Mouse (Mus musculus) ovary, postnatal 10 days (tissue): ENCODE data around the gene Cyp8b1.

ENCODE experiments used
- DNase-seq: peaks from one replicate; pipeline ENCODE4 v3.0.0; 2022; ENCODE audit warnings: low spot score

Gene Cyp8b1

GRCm38 (mm10) chr9:121915056-121915455 is 1.0 kb downstream of the Cyp8b1 start:
- no peak for DNase-seq

DNA sequence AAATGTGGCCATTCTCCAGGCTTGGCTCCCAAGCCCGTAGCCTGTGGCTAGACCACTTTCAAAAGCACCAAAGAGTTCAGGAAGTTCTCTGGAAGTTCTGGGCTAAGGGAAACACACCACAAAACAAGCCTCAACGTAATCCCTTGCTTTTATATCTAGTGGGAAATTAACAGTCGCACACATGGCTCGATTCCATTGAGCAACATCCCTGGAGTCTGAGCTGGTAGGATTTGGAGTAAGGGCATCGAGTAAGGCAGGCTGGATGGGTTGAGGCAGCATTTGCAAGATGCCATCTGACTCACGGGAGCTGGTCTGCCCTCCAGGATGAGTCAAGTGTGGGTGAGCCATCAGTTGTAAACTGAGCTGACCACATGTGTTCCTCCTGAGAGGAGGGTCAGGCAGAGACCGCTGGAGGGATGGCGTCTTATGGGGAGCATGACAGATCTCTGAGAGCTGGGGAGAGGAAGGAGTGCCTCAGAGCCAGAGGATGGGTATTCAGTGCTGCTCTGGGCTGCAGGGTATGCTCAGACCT is 1.8 kb downstream of the Cyp8b1 start:
- DNase-seq = no peak

GRCm38 (mm10) chr9:121912786-121913185 is 3.3 kb downstream of the Cyp8b1 start:
- no peak for DNase-seq

- no peak for DNase-seq
These were observed 4.9 kb downstream of the Cyp8b1 start for GRCm38 (mm10) chr9:121911196-121911595.

GRCm38 (mm10) chr9:121909635-121910034 is 6.5 kb downstream of the Cyp8b1 start:
- no peak for DNase-seq

GRCm38 (mm10) chr9:121908321-121908720 is 7.8 kb downstream of the Cyp8b1 start:
- no peak for DNase-seq

GRCm38 (mm10) chr9:121907356-121908070 is 8.6 kb downstream of the Cyp8b1 start:
- no peak for DNase-seq

DNA sequence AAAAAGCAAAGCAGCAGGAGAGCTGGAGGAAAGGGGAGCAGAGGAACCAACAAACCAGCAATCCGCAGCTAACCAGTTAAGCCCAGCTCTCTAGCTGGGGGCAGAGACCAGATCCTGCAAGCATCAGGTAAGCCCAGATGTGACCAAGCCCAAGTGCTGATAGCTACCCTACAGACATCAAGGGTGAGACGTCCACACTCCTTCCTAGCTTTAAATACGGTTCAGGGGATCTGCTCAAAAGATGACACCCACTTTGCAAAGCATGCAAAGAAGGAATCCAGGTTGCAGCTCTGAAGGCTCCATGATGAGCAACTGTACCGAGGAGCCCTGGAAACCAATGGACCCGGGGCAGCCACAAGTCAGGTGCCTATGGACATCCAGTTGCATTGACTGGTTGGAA is 9.6 kb downstream of the Cyp8b1 start:
- no peak for DNase-seq

DNA sequence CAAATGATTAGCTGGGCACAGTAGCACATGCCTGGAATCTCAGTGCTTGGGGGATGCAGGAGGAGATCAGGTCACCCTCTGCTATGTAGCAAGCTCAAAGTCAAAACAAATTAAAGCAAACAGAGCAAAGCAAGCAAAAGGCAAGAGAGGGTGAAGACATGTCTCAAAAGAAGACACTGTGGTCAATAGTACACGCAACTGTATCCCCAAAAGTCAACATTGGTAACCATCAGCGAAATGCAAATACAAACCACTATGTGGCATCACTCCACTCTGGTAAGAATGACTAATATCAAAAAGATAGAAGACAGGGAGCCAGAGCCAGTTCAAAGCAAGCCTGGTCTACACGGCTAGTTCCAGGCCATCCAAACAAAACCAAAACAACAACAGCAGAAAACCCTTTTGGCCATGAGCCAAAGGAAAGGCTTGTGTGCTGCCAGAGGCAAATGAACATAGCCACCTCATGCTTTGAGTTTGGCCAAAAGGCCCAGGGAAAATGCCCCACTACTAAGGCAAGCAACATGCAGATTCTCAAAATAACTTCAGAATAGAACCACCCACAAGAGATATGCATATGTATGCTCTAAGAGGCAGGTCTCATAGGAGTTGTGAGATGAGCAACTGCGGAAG is 10.4 kb downstream of the Cyp8b1 start:
- no peak for DNase-seq

GRCm38 (mm10) chr9:121904946-121905345 is 11.2 kb downstream of the Cyp8b1 start:
- no peak for DNase-seq

DNA sequence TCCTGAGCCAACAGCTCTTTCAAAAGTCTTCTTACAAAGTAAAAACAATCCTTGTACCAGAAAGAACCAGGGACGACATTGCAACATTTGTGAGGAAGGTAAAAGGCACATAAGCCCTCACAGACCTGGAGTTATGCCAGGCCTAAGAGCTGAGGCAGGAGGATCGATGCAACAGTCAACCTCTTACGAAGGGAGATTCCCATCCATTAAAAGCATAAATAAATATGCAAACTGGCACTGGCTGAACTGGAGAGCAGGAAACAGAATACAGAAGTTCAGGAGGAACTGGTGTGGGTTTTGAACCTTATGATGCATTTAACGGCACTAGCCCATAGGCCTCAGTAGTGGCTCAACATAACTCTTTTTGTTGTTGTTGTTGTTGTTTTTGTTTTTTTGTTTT is 11.8 kb downstream of the Cyp8b1 start:
- DNase-seq = no peak

DNA sequence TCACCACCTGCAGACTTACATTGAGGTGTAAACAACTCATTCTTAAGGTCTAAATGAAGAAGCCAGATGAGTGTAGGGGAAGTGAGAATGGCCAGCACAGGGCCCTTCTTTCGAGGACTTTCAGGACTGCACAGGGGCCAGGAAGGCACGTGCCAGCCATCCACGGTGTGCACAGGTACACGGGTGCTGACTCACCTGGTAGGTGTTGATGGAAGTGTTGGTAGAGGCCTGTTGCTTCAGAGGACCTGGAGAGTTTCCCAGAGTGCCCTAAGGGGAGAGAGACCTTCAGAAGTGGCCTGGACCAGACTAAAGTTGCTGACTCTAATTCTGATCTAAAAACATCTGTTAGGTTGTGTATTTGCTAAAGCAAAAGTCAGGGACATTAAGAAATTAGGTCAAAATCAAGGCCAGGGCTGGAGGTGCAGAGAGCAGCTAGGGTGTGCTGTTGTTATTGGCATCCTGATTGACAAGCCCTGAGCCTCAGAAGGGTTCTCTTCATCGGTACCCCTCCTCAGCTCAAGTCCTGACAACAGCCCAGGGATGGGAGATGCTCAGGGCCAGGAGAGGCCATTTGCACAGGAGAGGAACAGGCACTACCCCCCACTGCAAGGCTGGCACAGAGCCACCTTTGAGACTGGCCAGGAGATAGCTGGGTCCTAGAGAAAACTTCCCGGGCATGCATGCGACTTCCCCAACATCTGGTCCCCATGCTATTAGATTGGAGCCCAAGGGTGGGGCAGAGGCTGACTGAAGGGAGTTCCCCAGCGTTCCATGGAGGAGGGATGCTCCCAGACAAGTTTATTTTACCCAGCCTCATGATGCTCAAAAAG is 12.4 kb downstream of the Cyp8b1 start:
- no peak for DNase-seq

- DNase-seq = no peak
These were observed 14.1 kb downstream of the Cyp8b1 start for GRCm38 (mm10) chr9:121901710-121902700.

- no peak for DNase-seq
These were observed 15.7 kb downstream of the Cyp8b1 start for GRCm38 (mm10) chr9:121900282-121900855.

- DNase-seq = no peak
These were observed 16.8 kb downstream of the Cyp8b1 start for GRCm38 (mm10) chr9:121899306-121899705.

- DNase-seq = no peak
These were observed 17.9 kb downstream of the Cyp8b1 start, which contains the start of gene Ackr2 for GRCm38 (mm10) chr9:121898245-121898644. TSS of gene Ackr2 (plus strand) at chr9:121898355.

DNA sequence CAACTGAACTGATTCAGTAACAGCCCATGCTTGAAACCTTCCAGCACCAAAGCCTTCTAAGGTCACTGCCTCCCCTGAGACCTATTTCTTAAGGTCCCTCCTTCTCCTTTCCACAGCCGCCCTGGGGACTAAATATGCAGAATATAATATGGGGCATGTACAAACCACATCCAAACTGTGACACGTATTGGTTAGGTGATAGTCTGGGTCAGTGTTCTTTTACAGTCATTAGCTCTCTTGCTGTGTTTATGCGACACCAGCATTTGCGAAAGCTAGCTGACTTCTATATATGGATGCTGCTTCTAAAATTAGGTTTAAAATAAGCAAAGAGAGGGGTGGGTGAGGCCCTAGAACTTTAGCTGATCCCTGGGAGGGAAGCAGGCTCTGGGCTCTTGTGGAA is 19.3 kb downstream of the Cyp8b1 start:
- no peak for DNase-seq

DNA sequence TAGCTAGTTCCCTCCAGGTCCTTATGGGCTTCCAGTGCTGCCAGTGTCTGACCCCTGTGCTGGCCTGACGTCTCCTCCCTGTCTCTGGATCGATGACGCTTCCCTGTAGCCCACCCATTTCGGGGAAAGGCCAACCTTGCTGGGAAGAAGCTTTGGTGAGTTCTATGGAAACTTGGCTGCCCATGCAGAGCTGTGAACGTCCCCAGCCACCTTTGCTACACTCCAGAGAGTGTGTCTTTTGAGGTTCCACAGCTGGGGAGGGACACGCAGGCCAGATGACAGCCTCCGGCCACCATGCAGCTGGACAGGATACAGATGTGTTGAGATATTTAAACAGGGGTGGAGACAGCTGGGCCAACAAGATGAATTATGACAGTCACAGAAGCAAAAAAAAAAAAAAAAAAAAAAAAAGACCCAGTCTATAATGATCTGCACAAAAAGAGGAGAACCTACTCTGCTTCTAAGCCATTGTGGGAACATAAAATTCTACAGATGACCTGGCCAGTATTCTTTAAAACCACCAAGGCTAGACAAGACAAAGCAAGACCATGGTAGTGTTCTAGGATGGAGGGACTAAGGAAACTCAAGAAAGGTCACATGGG is 20.6 kb downstream of the Cyp8b1 start:
- no peak for DNase-seq

GRCm38 (mm10) chr9:121894447-121894846 is 21.7 kb downstream of the Cyp8b1 start:
- DNase-seq = no peak

GRCm38 (mm10) chr9:121892057-121892687 is 23.9 kb downstream of the Cyp8b1 start:
- DNase-seq = no peak
